Mouse (Mus musculus): ENCODE measurements at regions not wholly inside any gene's neighbourhood (a gene's known extent, or its start where the extent isn't known, plus 50 kb on each side); places are given as distances from the start of the nearest gene placed in this dataset.
"Not testable (repeated sequence)": the region's sequence is repeated elsewhere in the genome, so short reads cannot be mapped to it uniquely, and the experiment has no call there.

DNA sequence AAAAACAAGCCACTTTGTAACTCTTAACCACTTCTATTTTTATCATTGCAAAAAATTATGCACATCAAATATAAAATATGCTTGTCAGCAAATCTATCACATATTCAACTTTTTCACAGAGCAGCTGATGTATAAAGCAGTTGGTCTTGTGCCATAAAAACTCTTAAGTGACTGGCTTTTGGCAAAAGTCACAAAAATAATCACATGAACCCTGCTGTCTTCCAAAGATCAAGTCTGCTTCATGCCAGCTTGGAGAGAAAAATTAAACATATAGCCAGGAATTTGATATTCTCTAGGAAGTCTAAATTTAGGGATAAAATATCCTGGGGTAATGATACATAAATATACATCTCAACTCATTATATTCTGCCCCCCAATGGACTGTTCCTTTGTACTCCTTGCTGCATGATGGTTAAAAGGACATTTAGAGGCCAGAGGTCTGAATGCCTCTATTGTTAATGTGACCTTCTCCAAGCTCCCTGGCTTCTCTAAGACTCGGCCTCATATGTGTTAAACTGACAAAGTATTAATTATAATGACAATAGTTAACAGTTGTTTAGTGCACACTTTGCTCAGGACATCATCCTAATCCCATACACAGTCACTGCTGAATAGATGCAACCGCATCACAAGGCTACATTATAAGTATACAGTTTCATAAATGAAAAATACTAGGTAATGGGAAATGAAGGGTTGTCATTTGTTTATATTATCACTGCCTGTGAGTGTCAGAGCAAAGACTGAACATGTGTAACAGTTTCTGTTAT is 422.9 kb upstream of the Hs3st1 start:
- no peak for DNase-seq

DNA sequence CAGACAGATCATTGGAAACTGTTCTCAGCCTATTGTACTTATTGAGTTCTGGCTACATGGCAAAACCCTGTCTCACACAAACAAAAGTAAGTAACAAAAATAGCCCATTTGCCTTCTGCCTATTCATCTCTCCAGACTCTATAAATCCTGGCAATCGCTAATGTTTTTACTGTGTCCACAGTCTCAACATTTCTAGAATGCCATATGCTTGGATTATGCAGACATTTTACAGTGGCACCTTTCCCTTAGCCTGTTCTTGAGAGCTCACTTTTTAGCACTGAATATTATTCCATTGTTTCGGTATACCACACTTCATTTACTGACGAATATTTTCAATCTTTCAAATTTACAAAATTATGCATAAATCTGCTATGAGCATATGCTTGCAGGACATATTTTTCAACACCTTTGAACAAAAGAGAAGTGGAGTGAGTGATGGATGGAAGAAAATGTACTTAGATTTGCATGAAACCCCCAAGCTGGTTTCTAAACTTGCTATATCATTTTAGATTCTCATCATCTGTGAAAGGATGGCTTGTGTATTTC is 381.5 kb upstream of the Hs3st1 start:
- no peak for DNase-seq

DNA sequence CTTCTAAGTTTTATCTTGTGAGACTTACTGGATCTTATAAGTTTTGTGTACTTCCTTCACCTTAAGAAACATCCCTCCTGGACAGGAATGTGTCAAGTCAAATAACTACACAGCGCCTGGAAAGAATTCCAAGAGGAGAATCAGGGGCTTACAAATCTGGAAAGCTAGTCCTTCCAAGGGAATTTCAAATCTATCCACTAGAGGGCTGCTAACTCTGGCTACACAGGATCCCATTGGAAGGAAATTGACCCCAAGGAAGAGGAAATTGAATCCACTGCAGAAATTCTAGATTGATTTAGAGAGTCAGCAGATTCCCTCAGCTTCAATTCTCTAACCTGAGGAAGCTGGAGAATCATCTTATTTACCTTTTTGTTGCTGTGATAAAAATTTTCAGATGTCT is 369.1 kb upstream of the Hs3st1 start:
- no peak for DNase-seq

DNA sequence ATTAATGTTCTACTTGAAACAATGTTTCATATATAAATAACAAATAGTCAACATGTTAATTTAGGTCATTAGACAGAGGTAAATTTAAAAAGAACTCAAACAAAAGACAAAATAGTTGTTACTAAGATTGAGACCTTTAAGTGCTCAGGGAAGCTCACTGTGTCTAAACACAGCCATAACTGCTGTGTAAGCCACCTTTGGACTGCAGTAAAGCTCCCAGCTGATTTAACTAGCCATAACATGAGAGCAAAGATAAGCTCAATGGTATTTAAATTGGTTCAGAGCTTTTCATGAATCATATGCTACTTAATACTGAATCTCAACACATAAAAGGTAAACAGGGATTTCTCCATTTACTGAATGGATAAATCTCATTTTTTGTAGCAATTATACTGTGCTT is 361.6 kb upstream of the Hs3st1 start:
- DNase-seq, result no peak

DNA sequence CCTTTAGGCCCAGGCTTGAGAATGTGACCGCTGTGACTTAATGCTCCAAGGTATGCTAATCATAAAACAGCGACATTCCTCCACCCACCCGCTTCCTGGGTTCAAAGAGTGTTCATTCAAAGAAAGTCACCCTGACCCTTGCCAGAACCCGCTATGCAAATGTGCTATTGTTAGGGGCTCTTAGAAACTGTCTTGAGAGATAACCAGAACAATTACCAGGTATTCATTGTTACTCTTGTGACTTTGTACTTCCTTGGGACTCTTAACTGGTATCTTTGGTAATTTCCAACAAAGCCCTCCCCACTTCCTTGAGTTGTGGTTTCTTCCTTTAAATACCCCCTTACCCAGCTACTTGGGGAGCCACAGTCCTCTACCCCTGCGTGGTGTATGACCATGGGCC is 334.3 kb upstream of the Hs3st1 start:
- DNase-seq, result not testable (repeated sequence)

DNA sequence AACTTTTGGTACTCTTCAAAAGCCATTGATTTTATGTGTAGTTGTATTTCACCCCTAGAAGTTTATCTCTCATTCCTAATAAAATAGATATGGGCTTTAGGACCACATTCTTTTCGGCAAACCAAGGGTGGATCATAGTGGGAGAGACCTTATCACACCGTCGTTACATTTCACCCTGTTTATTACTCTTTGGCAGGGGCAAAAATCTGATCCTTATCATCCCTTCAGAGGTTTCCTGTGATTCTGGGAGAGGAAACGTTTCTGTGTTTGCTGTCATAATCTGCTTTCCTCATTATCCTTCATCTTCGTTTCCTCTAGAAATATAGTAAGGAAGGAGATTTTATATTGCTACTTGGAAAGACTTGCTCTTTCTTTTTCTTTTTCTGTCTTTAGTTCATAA is 290.0 kb upstream of the Hs3st1 start:
- DNase-seq, result no peak

DNA sequence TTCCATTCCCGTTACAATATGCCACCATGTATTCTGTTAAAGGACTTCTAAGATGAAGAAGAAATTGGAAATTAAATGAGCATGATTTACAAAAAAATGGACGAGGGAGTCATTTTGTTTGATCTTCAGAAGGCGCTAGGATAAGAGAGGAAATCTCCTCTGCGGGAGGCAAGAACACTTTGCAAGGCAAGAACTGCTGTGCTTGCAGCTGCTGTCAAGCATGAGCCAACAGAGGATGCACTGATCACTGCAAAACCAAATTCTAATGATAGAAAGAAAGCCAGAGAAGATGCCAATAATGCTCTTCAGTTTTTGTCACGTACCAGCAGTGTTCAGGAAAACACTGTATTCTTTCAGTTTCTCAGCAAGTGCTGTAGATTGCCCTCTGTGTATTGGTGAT is 279.2 kb upstream of the Hs3st1 start:
- DNase-seq, result no peak

DNA sequence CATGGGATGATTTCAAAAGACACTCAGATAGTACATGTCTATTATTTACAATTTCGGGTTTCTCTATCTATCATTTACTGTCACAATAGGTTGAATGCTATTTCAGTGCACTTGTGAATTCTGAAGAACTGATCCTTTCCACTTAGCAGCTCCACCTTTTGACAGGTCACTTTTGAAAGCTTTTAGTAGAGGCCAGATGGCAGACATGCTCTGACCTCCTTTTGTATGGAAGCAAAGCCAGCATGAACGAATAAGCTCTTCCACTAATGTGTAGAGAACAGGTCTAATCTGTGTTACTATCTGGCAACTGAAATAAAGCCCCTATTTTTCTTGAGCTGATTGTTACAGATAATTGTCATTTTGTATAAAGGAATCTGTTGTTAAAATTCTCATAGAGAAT is 278.4 kb upstream of the Hs3st1 start:
- DNase-seq, result peak; percentile 15

DNA sequence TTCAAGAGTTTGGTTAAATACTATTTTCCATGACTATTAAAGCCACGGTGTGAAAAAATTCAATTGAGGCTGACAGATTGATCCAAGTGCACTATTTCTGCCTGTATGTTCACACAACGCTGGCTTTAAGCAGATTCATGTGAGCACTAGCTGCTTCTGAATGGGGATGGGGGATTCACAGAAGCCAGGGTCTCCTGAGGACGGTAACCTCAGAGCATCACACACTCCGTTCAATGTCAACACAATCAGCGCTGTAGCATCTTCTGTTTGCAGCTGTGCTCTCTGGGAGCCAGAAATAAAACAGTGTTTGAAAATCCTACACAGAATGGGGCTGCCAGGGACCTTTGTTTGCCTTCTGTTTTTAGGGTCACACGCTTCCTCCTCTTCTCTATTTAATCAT is 275.0 kb upstream of the Hs3st1 start:
- DNase-seq, result no peak

DNA sequence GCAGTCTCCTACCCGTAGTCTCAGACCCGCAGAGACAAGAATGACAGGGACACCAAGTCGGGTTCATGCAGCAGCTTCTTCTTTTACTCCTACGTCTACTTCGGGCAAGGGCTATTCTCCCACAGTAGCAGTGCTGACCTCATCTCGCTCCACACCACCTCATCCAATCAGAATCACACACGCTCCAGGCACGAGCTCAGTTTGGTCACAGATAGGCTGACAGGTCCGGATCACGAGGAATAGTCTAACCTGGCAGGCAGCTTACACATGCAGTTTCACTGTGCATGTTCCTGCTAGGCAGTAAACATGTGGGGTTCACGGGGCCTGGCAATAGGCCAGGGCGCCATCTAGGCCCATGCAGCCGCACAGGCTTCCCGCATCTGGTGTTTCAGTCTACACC is 260.7 kb upstream of the Hs3st1 start:
- DNase-seq, result no peak

DNA sequence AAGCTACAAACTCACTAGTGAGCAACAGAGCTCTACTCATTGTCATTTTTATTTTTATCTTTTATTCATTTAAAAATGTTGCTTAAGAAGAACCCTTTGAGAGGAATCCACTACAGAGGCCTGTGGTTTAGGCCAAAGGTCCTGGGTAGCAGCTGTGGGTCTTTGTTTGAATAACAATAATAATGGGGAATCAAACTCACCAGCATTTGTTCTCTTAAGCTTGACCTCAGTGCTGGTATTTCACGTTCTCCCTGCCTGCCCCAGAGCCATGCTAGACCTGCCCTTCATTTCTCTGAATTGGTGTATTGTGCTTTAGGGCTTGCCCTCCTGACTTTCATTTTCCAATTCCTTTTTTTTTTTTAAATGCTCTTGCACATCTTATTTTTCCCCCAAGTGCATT is 232.8 kb upstream of the Hs3st1 start:
- no peak for DNase-seq

DNA sequence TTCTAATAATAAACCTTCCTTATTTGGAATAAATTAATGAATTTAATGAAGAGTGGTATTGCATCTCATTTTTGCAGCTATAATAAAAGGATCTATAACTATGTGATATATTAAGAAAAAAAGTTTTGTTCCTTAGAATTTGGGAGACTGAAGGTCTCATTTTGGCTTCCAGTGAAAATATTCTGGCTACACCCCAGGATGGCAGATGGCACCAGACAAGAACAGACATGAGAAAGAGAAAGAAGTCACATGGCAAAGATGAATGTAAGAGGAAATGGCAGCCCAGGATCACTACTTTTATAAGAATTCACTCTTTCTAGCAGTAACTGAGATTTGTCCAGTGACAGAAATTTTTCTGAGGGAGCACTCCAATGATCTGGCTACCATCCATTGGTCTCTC is 209.1 kb upstream of the Hs3st1 start:
- peak; percentile 14 for DNase-seq

DNA sequence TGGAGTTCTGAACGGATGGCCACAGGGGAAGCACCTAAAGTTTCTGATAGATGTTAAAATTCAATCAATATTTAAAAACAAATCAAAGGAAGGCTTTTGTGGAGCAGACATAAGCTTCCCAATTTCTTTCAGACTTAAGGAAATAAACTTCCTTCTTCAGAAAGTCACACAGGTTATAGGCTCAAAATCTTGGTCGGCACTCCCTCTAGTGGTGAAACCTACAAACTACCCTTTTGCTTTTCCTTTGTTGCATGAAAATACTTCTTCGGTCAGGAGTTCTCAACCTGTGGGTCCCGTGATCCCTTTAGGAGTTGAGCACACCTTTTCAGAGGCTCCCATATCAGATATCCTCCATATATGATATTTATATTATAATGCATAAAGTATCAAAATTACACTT is 205.7 kb upstream of the Hs3st1 start:
- peak; percentile 5 for DNase-seq

DNA sequence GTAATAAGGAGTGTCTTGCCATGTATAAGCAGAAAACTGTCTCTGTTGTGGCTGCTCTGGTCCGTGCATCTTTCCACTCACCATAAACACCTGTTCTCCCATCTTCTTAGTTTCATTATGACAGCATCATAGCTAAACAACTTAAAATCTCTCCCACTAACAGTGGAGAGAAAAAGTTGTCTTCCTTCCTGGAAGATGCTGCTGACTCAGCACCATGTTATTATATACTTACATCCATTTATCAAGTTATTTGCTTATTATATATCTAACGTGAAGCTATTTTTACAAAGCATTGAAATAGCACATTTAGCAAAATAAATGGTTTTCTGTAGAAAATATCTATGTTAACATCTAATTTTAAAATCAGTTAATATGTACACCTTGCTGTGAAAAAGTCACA is 180.3 kb upstream of the Hs3st1 start:
- DNase-seq, result no peak

DNA sequence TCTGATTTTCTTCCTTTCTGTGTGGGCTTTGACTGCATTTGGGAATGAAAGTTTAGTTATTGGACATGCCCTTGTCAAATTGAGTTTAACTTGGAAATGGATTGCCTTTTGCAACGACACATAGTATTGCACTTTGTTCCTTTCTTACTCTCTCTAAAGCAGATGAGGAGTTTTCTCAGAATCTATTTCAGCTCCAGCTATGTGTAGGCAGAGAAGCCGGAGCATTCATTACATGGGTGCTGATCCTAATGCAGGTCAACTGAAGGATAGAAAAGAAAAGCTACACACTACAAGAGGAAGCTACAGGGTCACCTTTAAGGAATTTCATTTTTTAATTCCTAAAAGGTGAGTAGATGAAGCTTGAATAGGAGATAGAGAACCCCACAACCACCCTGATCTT is 176.6 kb upstream of the Hs3st1 start:
- no peak for DNase-seq

DNA sequence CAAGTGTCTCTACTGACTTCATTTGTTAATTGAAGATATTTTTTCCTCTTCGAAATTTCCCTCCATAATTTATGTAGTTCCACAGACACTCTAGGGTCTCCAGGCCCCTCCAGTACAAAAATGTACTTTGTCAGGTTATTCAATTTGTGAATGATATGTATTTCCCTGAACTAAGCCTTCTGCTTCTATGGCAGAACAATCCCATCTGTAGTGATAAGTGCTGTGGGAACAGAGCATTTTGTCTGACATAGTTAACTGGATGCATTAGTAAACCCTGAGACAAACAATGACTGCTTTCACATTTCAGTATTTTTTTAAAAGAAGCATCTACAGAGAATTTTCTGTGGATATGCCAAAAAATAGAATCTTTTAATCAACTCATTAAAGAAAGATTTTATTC is 154.1 kb upstream of the Hs3st1 start:
- no peak for DNase-seq

DNA sequence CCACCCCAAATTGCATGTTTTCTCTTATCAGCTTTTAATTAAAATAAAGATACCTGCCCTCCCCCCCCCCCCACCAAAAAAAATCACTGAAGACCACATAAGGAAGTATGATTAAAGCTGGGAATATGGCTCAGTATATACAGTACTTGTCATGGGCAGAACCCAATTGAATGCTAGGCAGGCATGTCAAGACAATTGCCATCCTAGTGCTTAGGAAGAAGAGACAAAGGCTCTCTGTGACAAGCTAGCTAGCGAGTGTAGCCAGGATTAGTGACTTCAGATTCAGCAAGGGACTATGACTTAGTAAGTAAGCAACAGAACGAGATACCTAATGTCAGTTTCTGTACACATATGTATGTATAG is 116.4 kb upstream of the Hs3st1 start:
- no peak for DNase-seq

DNA sequence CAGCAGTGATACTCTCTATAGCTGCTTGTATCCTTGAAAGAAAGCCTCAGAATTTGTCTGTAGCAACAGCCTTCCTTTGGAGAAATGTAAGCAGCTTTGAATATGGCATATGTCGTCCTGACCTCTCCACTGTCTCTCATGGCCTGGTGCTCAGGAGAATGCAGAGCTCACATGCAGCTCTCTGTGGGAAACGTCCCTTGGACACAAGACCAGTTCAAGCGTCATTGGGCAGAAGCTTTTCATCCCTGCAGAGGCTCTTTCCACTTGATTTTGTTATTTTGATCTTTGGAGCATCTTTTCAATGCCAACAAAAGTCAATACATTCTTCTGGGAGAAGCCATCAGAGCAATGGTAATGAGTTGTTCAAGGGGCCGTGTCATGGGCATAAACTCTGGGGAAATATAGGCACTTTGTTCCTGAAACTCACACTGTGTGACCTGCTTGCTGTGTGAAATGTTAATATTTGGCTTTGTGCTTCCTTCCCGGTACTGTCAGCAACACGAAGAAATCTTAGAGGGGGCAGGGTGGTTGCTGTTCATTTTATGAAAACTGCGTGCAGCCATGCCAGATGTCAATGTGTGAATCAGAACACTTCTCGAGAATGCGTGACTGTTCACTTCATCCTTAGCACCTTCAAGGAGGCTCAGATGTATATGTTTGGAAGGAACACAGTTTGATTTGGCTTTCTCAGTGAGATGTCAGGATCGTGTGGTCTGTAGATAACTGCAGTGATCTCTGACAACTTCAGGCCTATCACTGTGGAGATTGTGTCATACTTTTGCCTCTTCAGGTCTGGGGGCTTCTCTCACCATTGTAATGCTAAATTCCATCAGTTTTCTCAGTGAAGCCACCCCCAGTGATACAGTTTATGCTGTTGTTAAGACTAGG is 115.8 kb upstream of the Hs3st1 start:
- no peak for DNase-seq

DNA sequence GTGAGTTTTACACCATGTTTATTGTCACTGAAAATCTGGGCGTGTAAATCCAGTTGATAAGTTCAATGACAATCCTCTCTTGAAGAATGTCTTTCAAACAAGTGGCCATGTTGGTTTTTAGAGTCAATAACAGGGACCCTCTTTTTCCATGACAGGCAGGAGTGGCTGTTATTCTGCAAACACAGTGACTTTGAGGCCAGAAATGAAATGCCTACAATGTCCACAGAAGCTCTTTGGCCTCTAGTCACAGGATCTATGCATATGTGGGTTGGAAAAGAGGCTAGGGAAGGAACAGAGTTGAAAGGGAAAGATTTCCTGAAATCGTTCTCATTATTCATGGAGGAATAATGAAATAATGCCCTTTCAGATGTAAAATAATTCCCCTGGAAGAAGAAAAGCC is 101.9 kb upstream of the Hs3st1 start:
- no peak for DNase-seq

DNA sequence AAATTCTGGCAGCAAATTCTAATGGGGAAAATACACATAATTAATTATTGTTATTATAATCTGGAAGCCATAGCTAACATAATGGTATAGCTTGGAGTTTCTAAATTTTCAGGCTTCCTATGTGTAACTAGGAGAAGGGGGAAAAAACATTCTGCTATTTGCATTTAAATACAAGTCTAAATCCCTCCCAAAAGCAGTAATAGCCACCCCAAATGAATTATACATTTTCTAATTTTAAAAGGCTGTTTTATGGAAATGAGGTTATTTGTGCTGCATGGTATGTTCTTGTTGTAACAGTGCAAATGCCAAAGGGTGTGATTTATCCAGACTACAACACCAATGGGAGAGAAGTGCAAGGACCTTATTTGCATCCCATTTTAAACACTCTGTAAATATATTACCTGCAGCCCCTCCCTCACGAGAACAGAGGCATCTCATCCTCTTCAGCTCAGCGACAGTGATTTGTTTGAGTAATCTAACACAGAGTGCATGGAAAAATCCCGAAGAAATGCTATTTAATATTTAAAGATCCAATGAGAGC is 101.4 kb upstream of the Hs3st1 start:
- DNase-seq, result no peak

DNA sequence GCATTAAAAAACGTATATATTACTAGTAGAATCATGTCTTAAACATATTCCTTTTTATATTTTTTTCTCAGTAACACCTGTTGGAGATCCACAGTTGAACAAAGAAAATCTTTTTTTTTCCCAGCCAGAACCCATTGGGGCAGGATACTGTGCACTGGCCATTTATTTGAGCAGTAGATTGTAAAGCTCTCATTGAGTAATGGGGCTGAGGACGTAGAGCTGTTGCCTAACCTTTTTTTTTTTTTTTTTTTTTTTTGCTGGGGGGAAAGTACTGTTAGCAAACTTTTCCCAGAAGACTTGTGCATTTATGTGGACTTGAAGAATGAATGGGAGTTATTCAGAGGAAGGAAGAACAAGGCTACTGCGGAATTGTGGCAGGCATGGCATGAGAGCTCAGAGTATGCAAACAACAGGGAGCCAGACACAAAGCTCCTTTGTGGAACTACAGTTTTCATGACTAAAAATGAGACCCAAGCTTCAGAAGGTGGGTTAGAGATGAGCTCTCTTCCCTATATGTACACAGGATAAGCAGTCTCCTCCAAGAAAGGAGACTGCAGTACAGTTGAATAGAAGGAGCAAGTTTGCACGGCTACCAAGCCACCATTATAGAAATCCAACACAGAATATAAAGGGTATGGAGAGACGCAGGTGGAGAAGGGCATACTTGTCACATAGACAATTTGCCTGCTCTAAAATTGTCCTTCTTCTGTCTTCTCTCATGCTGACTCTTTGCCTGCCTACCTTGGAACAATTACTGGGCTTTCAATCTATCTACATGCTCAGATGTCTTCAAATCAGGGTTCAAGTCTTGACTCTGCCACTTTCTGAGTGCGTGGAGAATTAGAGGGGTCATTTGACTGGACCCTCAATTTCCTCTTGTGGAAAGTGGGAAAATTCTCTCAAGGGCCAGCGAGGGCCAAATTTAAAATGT is 100.7 kb upstream of the Hs3st1 start:
- no peak for DNase-seq

DNA sequence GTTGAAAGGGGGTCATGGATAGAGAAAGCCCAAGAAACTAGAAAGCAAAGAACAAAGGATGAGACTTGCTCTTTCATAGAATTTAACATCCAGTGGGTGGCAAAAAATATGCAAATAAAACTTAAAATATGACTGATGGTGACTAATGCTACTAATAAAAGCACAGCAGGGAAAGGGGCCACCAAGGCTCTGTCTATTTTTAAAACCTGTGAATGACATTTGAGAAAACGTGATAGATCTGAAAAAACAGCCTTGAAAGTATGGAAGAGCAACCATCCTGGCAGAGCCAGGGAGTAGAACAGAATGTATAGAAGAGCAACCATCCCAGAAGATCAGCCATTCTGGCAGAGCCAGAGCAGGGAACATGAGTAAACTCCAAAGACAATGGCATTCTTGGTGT is 91.9 kb upstream of the Hs3st1 start:
- DNase-seq, result no peak

DNA sequence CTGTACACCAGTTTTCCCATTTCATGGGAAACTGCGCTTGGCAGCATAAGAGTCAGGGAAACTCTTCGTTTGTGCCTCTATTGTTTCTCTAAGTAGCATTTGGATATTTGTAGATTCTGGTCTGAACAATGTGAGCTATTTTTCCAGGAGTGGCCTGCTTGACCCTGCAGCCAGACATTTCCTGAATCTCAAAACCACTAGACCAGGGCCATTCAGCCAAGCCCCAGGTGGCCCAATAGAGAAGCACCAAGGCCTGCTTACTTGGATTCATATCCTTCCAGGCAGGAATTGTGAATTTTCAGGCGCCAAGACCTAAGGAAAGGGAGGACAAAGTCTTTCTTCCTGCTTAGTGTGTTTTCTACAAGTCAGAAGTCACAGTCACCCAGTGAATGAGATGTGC is 85.9 kb upstream of the Hs3st1 start:
- no peak for DNase-seq

All from cerebellum, adult 11-12 months (tissue).